Mouse (Mus musculus) ES-Bruce4 (cell line): ENCODE measurements around the gene Tgfb2. TPM values are rescaled to one million over a fixed set of nuclear protein-coding genes. Genes with fewer than 3 reads are reported as not detected.

Experiments used
- H3K27ac ChIP-seq: 2 replicates; pipeline ENCODE4 v1.5.1; 2012; ENCODE audit warnings: low read length, inconsistent platforms; ENCODE audit not compliant: insufficient read depth
- H3K27me3 ChIP-seq: 2 replicates; pipeline ENCODE4 v1.6.1; 2012; ENCODE audit warnings: mild to moderate bottlenecking, low read length, inconsistent platforms; ENCODE audit not compliant: control insufficient read depth, poor library complexity, insufficient read depth, severe bottlenecking
- H3K36me3 ChIP-seq: 2 replicates; pipeline ENCODE4 v1.6.1; 2012; ENCODE audit warnings: inconsistent platforms, mild to moderate bottlenecking, low read length, moderate library complexity; ENCODE audit not compliant: control insufficient read depth, poor library complexity, insufficient read depth, severe bottlenecking
- H3K4me1 ChIP-seq: one replicate; pipeline ENCODE4 v1.8.1; 2011; ENCODE audit warnings: low read length; ENCODE audit not compliant: control insufficient read depth, insufficient read depth
- H3K4me3 ChIP-seq: 2 replicates; pipeline ENCODE4 v1.5.1; 2011; ENCODE audit warnings: low read depth, mild to moderate bottlenecking, low read length
- H3K9ac ChIP-seq: 2 replicates; pipeline ENCODE4 v1.6.1; 2012; ENCODE audit warnings: low read depth, mild to moderate bottlenecking, inconsistent platforms; ENCODE audit not compliant: poor library complexity, severe bottlenecking
- H3K9me3 ChIP-seq: replicated peaks from 2 replicates; pipeline ENCODE4 v1.6.1; 2012; ENCODE audit warnings: mild to moderate bottlenecking, low read length, inconsistent platforms; ENCODE audit not compliant: control insufficient read depth, poor library complexity, insufficient read depth, severe bottlenecking
- CTCF ChIP-seq: IDR thresholded peaks from one replicate; pipeline ENCODE4 v1.8.1; 2011; ENCODE audit warnings: low read depth, low read length
- EP300 ChIP-seq: IDR thresholded peaks from 2 replicates; pipeline ENCODE4 v1.6.1; 2011; ENCODE audit warnings: low read depth, low read length; ENCODE audit not compliant: insufficient read depth
- POLR2A ChIP-seq: IDR thresholded peaks from one replicate; pipeline ENCODE4 v1.8.1; 2011; ENCODE audit warnings: low read length; ENCODE audit not compliant: insufficient read depth
- polyA plus RNA-seq: library from polyadenylated mRNA; stranded (reverse); fragments of >200 nt; gene quantifications from 2 replicates; pipeline ENCODE4 v1.2.4, GENCODE M21; 2011; ENCODE audit warnings: low read depth; ENCODE audit not compliant: missing spikeins, insufficient read depth, insufficient read length

The Tgfb2 gene
- polyA plus RNA-seq, 1 experiment: 11.9 TPM

DNA sequence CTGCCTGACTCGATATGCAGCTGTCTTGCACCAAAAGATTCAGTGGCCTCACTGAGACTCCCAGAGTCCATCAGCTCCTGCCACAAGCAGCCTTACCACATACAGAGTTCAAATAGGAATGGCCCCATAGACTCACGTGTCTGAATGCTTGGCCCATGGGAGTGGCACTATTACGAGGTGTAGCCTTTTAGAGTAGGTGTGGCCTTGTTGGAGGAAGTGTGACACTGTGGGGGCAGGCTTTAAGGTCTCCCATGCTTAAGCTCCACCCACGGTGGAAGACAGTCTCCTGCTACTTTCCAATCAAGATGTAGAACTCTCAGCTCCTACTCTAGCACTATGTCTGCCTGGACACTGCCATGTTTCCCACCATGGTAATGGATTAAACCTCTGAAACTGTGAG lies 23.0 kb upstream of the Tgfb2 start:
- Histone ChIP-seq H3K36me3 (peaks cover 3% of the 10 kb centered on the region; the same call in 1 of the 2 replicates), H3K27ac (no peak overlapping the region), H3K9ac (no peak overlapping the region), H3K27me3 (no peaks in the 10 kb centered on the region), H3K9me3 (no peaks in the 10 kb centered on the region), H3K4me1 (no peaks in the 10 kb centered on the region), H3K4me3 (no peak overlapping the region)
- no peak for TF ChIP-seq POLR2A
- TF ChIP-seq EP300: no peak
- no peak for TF ChIP-seq CTCF

GRCm38 (mm10) chr1:186726117-186726516 lies 20.3 kb upstream of the Tgfb2 start:
- Histone ChIP-seq H3K27ac (no peak overlapping the region), H3K4me3 (no peak overlapping the region)

DNA sequence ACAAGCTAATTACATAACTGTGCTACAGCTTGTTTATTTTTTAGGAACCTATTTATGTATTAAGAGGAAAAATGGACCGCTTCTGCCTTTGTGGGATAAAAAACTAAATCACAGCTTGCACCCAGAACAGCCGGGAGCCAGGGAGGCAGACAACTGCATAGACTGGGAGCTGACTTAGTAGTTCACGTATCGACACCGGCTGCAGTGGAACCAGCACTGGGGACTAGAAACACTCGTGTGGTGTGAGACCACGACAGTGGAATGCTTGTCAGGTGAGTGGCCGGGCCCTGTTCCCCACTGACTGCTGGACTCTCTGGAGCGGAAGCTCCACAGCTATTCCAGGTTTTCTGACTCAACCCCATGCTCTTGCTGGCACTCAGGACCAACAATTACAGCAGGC lies 16.5 kb upstream of the Tgfb2 start:
- Histone ChIP-seq H3K9me3 (no peaks in the 10 kb centered on the region), H3K4me1 (no peaks in the 10 kb centered on the region)

More at GRCm38 (mm10) chr1:186726117-186726516, 20.3 kb upstream of the Tgfb2 start:
- H3K4me1 ChIP-seq: no peaks in the 10 kb centered on the region
- H3K9me3 ChIP-seq: no peaks in the 10 kb centered on the region
- no peak overlapping the region for H3K9ac ChIP-seq
- H3K36me3 ChIP-seq: peaks cover 5% of the 10 kb centered on the region; the same call in 1 of the 2 replicates
- H3K27me3 ChIP-seq: no peaks in the 10 kb centered on the region
- TF ChIP-seq CTCF (no peak), POLR2A (no peak), EP300 (no peak)

GRCm38 (mm10) chr1:186721846-186722245 lies 16.1 kb upstream of the Tgfb2 start:
- Histone ChIP-seq H3K27ac (no peak overlapping the region), H3K9me3 (no peaks in the 10 kb centered on the region), H3K36me3 (peaks cover 25% of the 10 kb centered on the region), H3K27me3 (no peaks in the 10 kb centered on the region), H3K4me3 (no peak overlapping the region), H3K9ac (no peak overlapping the region), H3K4me1 (no peaks in the 10 kb centered on the region)
- TF ChIP-seq EP300 (no peak), POLR2A (no peak), CTCF (peak; percentile 99)

More for the DNA sequence above, 16.5 kb upstream of the Tgfb2 start:
- H3K4me3 ChIP-seq: no peak overlapping the region
- H3K36me3 ChIP-seq: peaks cover 21% of the 10 kb centered on the region
- no peak overlapping the region for H3K9ac ChIP-seq
- H3K27ac ChIP-seq: no peak overlapping the region
- H3K27me3 ChIP-seq: no peaks in the 10 kb centered on the region
- TF ChIP-seq EP300 (no peak), CTCF (no peak), POLR2A (no peak)

DNA sequence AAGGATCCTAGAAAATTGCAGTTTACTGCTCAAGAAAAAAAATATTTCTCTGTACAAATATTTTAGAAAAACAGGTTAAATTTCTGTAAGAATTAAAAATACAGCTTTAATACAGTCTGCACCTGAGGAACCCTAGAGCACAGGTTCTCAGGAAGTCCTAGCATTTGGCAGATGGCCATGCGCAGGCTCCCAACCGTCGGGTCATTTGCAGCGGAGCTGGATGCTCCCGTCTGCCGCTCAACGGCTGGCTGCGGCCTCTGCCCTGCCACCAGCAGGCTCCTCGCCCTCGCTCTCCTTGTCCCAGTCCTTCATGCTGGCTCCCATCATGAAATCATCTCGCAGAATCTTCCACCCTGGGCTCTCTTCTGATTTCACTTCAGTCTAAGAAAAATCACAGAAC lies 15.4 kb upstream of the Tgfb2 start:
- H3K4me3 ChIP-seq: no peak overlapping the region
- H3K9me3 ChIP-seq: no peaks in the 10 kb centered on the region
- no peak for TF ChIP-seq POLR2A
- TF ChIP-seq EP300: no peak
- TF ChIP-seq CTCF: no peak
- H3K36me3 ChIP-seq: peaks cover 25% of the 10 kb centered on the region
- no peaks in the 10 kb centered on the region for H3K4me1 ChIP-seq
- no peaks in the 10 kb centered on the region for H3K27me3 ChIP-seq
- H3K9ac ChIP-seq: no peak overlapping the region
- H3K27ac ChIP-seq: no peak overlapping the region

DNA sequence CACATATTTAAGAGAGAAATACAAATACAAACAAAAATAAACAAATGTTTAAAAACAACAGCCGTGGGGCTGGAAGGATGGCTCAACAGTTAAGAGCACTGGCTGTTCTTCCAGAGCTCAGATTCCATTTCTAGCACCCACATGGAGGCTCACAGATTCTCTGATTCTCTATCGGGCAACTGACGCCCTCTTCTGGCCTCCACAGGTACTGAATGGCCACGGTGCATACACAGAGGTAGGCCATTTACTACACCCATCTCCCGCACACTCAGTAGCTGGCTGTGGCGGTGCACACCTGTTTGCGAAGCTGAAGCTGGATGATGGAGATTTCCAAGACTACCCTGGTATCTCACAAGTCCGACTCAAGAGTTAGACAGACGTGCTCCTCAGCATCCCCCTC lies 13.9 kb upstream of the Tgfb2 start:
- H3K36me3 ChIP-seq: peaks cover 22% of the 10 kb centered on the region
- no peaks in the 10 kb centered on the region for H3K27me3 ChIP-seq
- no peaks in the 10 kb centered on the region for H3K9me3 ChIP-seq
- no peak overlapping the region for H3K27ac ChIP-seq
- H3K9ac ChIP-seq: no peak overlapping the region
- no peak for TF ChIP-seq POLR2A
- TF ChIP-seq CTCF: peak; percentile 63
- H3K4me3 ChIP-seq: no peak overlapping the region
- no peaks in the 10 kb centered on the region for H3K4me1 ChIP-seq
